Mouse (Mus musculus) hindbrain, embryonic 16.5 days (tissue): ENCODE measurements around the gene Wdr82. TPM values are rescaled to one million over a fixed set of nuclear protein-coding genes. Genes with fewer than 3 reads are reported as not detected.

ENCODE experiments used
- ATAC-seq: fragments of 200-750 bp; cut with Nextera tagmentation; 2 replicates; pipeline ENCODE4 v1.8.0; 2017; ENCODE audit warnings: moderate TSS enrichment, moderate library complexity
- H3K27ac ChIP-seq: fragments of 300-500 bp; sonication (generic); 2 replicates; pipeline ENCODE4 v1.5.1; 2014; ENCODE audit warnings: low read depth, mild to moderate bottlenecking, control low read depth, low read length, moderate library complexity
- H3K27me3 ChIP-seq: fragments of 300-500 bp; sonication (generic); replicated peaks from 2 replicates; pipeline ENCODE4 v1.6.1; 2014; ENCODE audit warnings: low read length; ENCODE audit not compliant: control insufficient read depth, insufficient read depth
- H3K36me3 ChIP-seq: fragments of 300-500 bp; sonication (generic); 2 replicates; pipeline ENCODE4 v1.6.1; 2014; ENCODE audit warnings: mild to moderate bottlenecking, low read length, moderate library complexity, mixed read lengths; ENCODE audit not compliant: control insufficient read depth, insufficient read depth
- H3K4me1 ChIP-seq: fragments of 300-500 bp; sonication (generic); 2 replicates; pipeline ENCODE4 v1.6.1; 2014; ENCODE audit warnings: low read depth, low read length; ENCODE audit not compliant: control insufficient read depth, insufficient read depth
- H3K4me2 ChIP-seq: fragments of 300-500 bp; sonication (generic); 2 replicates; pipeline ENCODE4 v1.6.1; 2014; ENCODE audit warnings: mild to moderate bottlenecking, low read length, control low read depth, moderate library complexity
- H3K4me3 ChIP-seq: fragments of 300-500 bp; sonication (generic); 2 replicates; pipeline ENCODE4 v1.5.1; 2014; ENCODE audit warnings: mild to moderate bottlenecking, low read length, control low read depth, moderate library complexity
- H3K9ac ChIP-seq: fragments of 300-500 bp; sonication (generic); 2 replicates; pipeline ENCODE4 v1.6.1; 2014; ENCODE audit warnings: low read depth, mild to moderate bottlenecking, control low read depth, low read length, moderate library complexity
- H3K9me3 ChIP-seq: fragments of 300-500 bp; sonication (generic); 2 replicates; pipeline ENCODE4 v1.6.1; 2014; ENCODE audit warnings: mild to moderate bottlenecking, low read length, moderate library complexity; ENCODE audit not compliant: control insufficient read depth
- WGBS: fragments of 180-500 bp; shearing (Covaris S2); extraction: QIAGEN DNeasy Blood & Tissue Kit; methylation state at CpG from one replicate; pipeline ENCODE4 v1.1.7; 2014; 5-methylcytosine and 5-hydroxymethylcytosine counted together
- polyA plus RNA-seq: library from polyadenylated mRNA; unstranded; fragments of >200 nt; fragmentation: Nextera tagmentation; extraction: Ambion mirVana; gene quantifications from 2 replicates; pipeline ENCODE4 v1.2.1, GENCODE M21; 2015

Gene Wdr82
- polyA plus RNA-seq, 1 experiment from 2014 or later, result 26.7 TPM

- 40% methylated on average over 18 of the region's 18 CpGs for WGBS
- Histone ChIP-seq H3K4me3 (peak within 1 kb of the TSS; percentile 59), H3K9ac (peak within 1 kb of the TSS; percentile 77), H3K9me3 (no peaks in the 10 kb centered on the region), H3K27me3 (no peaks in the 10 kb centered on the region), H3K27ac (no peak within 1 kb of the TSS; the same call in 1 of the 2 replicates), H3K4me2 (peak within 1 kb of the TSS; percentile 77), H3K36me3 (no peaks in the 10 kb centered on the region), H3K4me1 (peaks cover 28% of the 10 kb centered on the region)
- ATAC-seq, result no peak
These were observed 29.0 kb downstream of the Wdr82 start, which contains the start of gene Ppm1m for GRCm38 (mm10) chr9:106199535-106200272. Ppm1m (minus strand) TSS chr9:106199746.

GRCm38 (mm10) chr9:106201895-106202294, 31.2 kb downstream of the Wdr82 start:
- no peaks in the 10 kb centered on the region for H3K9me3 ChIP-seq
- no peaks in the 10 kb centered on the region for H3K36me3 ChIP-seq
- ATAC-seq, result no peak
- H3K4me3 ChIP-seq, result peak overlapping the region; percentile 72
- H3K4me1 ChIP-seq, result peaks cover 27% of the 10 kb centered on the region
- no peak overlapping the region for H3K9ac ChIP-seq
- no peaks in the 10 kb centered on the region for H3K27me3 ChIP-seq
- 80% methylated on average over 3 of the region's 3 CpGs for WGBS
- H3K27ac ChIP-seq, result no peak overlapping the region
- H3K4me2 ChIP-seq, result peak overlapping the region; percentile 62

- ATAC-seq, result peak; percentile 88
- H3K27me3 ChIP-seq, result no peaks in the 10 kb centered on the region
- H3K27ac ChIP-seq, result peak within 1 kb of the TSS; percentile 81
- no peaks in the 10 kb centered on the region for H3K9me3 ChIP-seq
- H3K4me3 ChIP-seq, result peak within 1 kb of the TSS; percentile 72
- H3K9ac ChIP-seq, result peak within 1 kb of the TSS; percentile 79
- WGBS, result under 1% methylated on average over 61 of the region's 61 CpGs
- H3K4me2 ChIP-seq, result peak within 1 kb of the TSS; percentile 62
- H3K4me1 ChIP-seq, result peaks cover 29% of the 10 kb centered on the region
- H3K36me3 ChIP-seq, result no peaks in the 10 kb centered on the region
These were observed 32.3 kb downstream of the Wdr82 start, which contains the start of gene Twf2 for GRCm38 (mm10) chr9:106202819-106203636. Twf2 (plus strand) TSS chr9:106203108.

- 76% methylated on average over 7 of the region's 7 CpGs for WGBS
- Histone ChIP-seq H3K9me3 (no peaks in the 10 kb centered on the region), H3K27me3 (no peaks in the 10 kb centered on the region), H3K4me1 (peaks cover 27% of the 10 kb centered on the region), H3K4me3 (peak overlapping the region; percentile 72), H3K4me2 (peak overlapping the region; percentile 62), H3K27ac (0 out of 2 replicates have a peak overlapping the region, but pooled peaks have one; percentile 2), H3K9ac (peak overlapping the region; percentile 79), H3K36me3 (0 out of 2 replicates have a peak, but pooled peaks cover 3% of the 10 kb centered on the region)
- ATAC-seq, result no peak
These were observed 33.5 kb downstream of the Wdr82 start for GRCm38 (mm10) chr9:106203990-106204851.

GRCm38 (mm10) chr9:106205713-106206290, 35.1 kb downstream of the Wdr82 start:
- no peak for ATAC-seq
- 0 out of 2 replicates have a peak, but pooled peaks cover 3% of the 10 kb centered on the region for H3K36me3 ChIP-seq

GRCm38 (mm10) chr9:106206515-106206914, 35.8 kb downstream of the Wdr82 start:
- Histone ChIP-seq H3K9me3 (no peaks in the 10 kb centered on the region), H3K27ac (no peak overlapping the region), H3K36me3 (0 out of 2 replicates have a peak, but pooled peaks cover 3% of the 10 kb centered on the region), H3K4me1 (peaks cover 24% of the 10 kb centered on the region), H3K4me2 (no peak overlapping the region), H3K9ac (no peak overlapping the region), H3K4me3 (no peak overlapping the region), H3K27me3 (no peaks in the 10 kb centered on the region)
- ATAC-seq, result no peak
- 96% methylated on average over 2 of the region's 2 CpGs for WGBS

More at GRCm38 (mm10) chr9:106205713-106206290, 35.1 kb downstream of the Wdr82 start:
- Histone ChIP-seq H3K4me2 (no peak overlapping the region), H3K4me1 (peaks cover 22% of the 10 kb centered on the region), H3K4me3 (no peak overlapping the region), H3K27ac (no peak overlapping the region), H3K9ac (no peak overlapping the region), H3K9me3 (no peaks in the 10 kb centered on the region), H3K27me3 (no peaks in the 10 kb centered on the region)
- WGBS, result 84% methylated on average over 7 of the region's 7 CpGs

GRCm38 (mm10) chr9:106208181-106208580, 37.5 kb downstream of the Wdr82 start:
- Histone ChIP-seq H3K9me3 (no peaks in the 10 kb centered on the region), H3K4me1 (peaks cover 25% of the 10 kb centered on the region), H3K4me2 (no peak overlapping the region), H3K36me3 (peaks cover 9% of the 10 kb centered on the region; the same call in 1 of the 2 replicates), H3K27ac (no peak overlapping the region), H3K9ac (no peak overlapping the region), H3K4me3 (no peak overlapping the region), H3K27me3 (no peaks in the 10 kb centered on the region)
- WGBS, result 87% methylated on average over 5 of the region's 5 CpGs
- ATAC-seq, result no peak

- 88% methylated on average over 4 of the region's 4 CpGs for whole genome bisulfite sequencing
- Histone ChIP-seq H3K4me3 (no peak overlapping the region), H3K4me1 (peaks cover 10% of the 10 kb centered on the region), H3K9ac (no peak overlapping the region), H3K9me3 (no peaks in the 10 kb centered on the region), H3K36me3 (peaks cover 24% of the 10 kb centered on the region), H3K27ac (no peak overlapping the region), H3K4me2 (no peak overlapping the region), H3K27me3 (no peaks in the 10 kb centered on the region)
- ATAC-seq, result no peak
These were observed 39.2 kb downstream of the Wdr82 start for GRCm38 (mm10) chr9:106209954-106210353.
